Comparison of ENCODE assay signal across 15 mouse cellular contexts in genomic region chr13:47148573-47148972, GRCm38 (mm10). TPM values are rescaled to one million over a fixed set of nuclear protein-coding genes. Genes with fewer than 3 reads are reported as not detected.
A peak's percentile ranks its signal among the peaks of the same experiment; 100 is the strongest.
DNase-seq lines count a peak whose midpoint lies in the region; ATAC-seq and TF ChIP-seq lines count a peak whose summit lies in the region.
"Had no signal": no experiment of that assay in that cellular context is flagged by ENCODE, and none has a peak within 500 bp of the region (broad histone marks: within the 10 kb centered on the region; RNA-seq: fewer than 3 reads in every experiment).

No protein-coding gene starts in this region.

- peak; percentile 61 for DNase-seq in layer of hippocampus, adult 11-12 months (ENCODE audit: low spot score)
- DNase-seq in layer of hippocampus, adult 9-10 months (ENCODE audit: low spot score), result no peak
- peak; percentile 82 to 87 for DNase-seq in right cerebral cortex, postnatal 10 days (ENCODE audit: low spot score in 2 of 2)
- no peak for DNase-seq in cerebellum, postnatal 10 days
- DNase-seq in cerebellum, postnatal 36 days, result no peak
- DNase-seq: cerebellum, adult 2 months; gastrocnemius, postnatal 25 days; midbrain, embryonic 14.5 days; thymus, postnatal 14 days had no signal

- no peaks in the 10 kb centered on the region for H3K9me3 ChIP-seq in heart, embryonic 16.5 days (replicated peaks; ENCODE audit: control insufficient read depth, low read length)
- H3K9me3 ChIP-seq in intestine, postnatal 0 days (ENCODE audit: control insufficient read depth), result no peaks in the 10 kb centered on the region
- H3K9me3 ChIP-seq: lung, embryonic 15.5 days had no signal

- peak overlapping the region; percentile 65 for H3K4me2 ChIP-seq in heart, embryonic 16.5 days (ENCODE audit: low read depth, low read length)
- no peak overlapping the region for H3K4me2 ChIP-seq in intestine, postnatal 0 days (replicated peaks; ENCODE audit: low read depth)
- H3K4me2 ChIP-seq: lung, embryonic 15.5 days had no signal

- no peaks in the 10 kb centered on the region for H3K36me3 ChIP-seq in heart, embryonic 16.5 days (ENCODE audit: control insufficient read depth, insufficient read depth)
- H3K36me3 ChIP-seq in intestine, postnatal 0 days (ENCODE audit: control insufficient read depth, insufficient read depth), result no peaks in the 10 kb centered on the region
- H3K36me3 ChIP-seq: lung, embryonic 15.5 days had no signal

- 23% methylated on average over 11 of the region's 11 CpGs for WGBS in heart, embryonic 16.5 days
- WGBS in intestine, postnatal 0 days, result 58% methylated on average over 11 of the region's 11 CpGs

- ATAC-seq in heart, embryonic 16.5 days (replicated peaks; ENCODE audit: extremely low read depth, insufficient read depth, low FRiP score), result peak; percentile 50
- no peak for ATAC-seq in intestine, postnatal 0 days
- ATAC-seq: activated CD4-positive, CD25-positive, alpha-beta regulatory T cell, adult 4 months had no signal

- H3K4me3 ChIP-seq in cortical plate, adult 2 months (ENCODE audit: insufficient read depth, low read length), result peak overlapping the region; percentile 30
- H3K4me3 ChIP-seq in heart, embryonic 16.5 days (ENCODE audit: low read length), result peak overlapping the region; percentile 41
- no peak overlapping the region for H3K4me3 ChIP-seq in intestine, postnatal 0 days (ENCODE audit: low read depth, low read length)
- H3K4me3 ChIP-seq: erythroblast, embryonic 14.5 days; lung, embryonic 15.5 days had no signal

- no peak for TF ChIP-seq CTCF in cortical plate, adult 2 months (IDR thresholded peaks at IDR 0.05; ENCODE audit: extremely low read depth, insufficient read depth, low read length)
- TF ChIP-seq CTCF in intestine, postnatal 0 days (IDR thresholded peaks at IDR 0.05; ENCODE audit: low read depth), result no peak

- H3K4me1 ChIP-seq in cortical plate, adult 2 months (ENCODE audit: control insufficient read depth, insufficient read depth, low read length), result peaks cover 1% of the 10 kb centered on the region
- H3K4me1 ChIP-seq in heart, embryonic 16.5 days (ENCODE audit: control insufficient read depth, insufficient read depth, low read length), result peaks cover 31% of the 10 kb centered on the region
- H3K4me1 ChIP-seq in intestine, postnatal 0 days (replicated peaks; ENCODE audit: control insufficient read depth, insufficient read depth, low read length), result no peaks in the 10 kb centered on the region

- H3K27ac ChIP-seq in cortical plate, adult 2 months (ENCODE audit: insufficient read depth, low read length), result 0 out of 2 replicates have a peak overlapping the region, but pooled peaks have one; percentile 62
- peak overlapping the region; percentile 78 for H3K27ac ChIP-seq in heart, embryonic 16.5 days (ENCODE audit: low read length)
- no peak overlapping the region for H3K27ac ChIP-seq in intestine, postnatal 0 days (ENCODE audit: low read depth, low read length)
- H3K27ac ChIP-seq: lung, embryonic 15.5 days had no signal

- TF ChIP-seq POLR2A in cortical plate, adult 2 months (IDR thresholded peaks at IDR 0.05; ENCODE audit: extremely low read depth, insufficient read depth, low read length), result 0 out of 2 replicates have a peak, but pooled peaks have one; percentile 21

- H3K27me3 ChIP-seq in heart, embryonic 16.5 days (ENCODE audit: control insufficient read depth, insufficient read depth, low read length), result no peaks in the 10 kb centered on the region
- H3K27me3 ChIP-seq in intestine, postnatal 0 days (replicated peaks; ENCODE audit: control insufficient read depth, insufficient read depth, low read length), result no peaks in the 10 kb centered on the region
- H3K27me3 ChIP-seq: lung, embryonic 15.5 days had no signal

- H3K9ac ChIP-seq in heart, embryonic 16.5 days (ENCODE audit: low read length), result peak overlapping the region; percentile 63; the same call in 1 of the 2 replicates
- H3K9ac ChIP-seq in intestine, postnatal 0 days (ENCODE audit: low read depth, low read length), result no peak overlapping the region
- H3K9ac ChIP-seq: lung, embryonic 15.5 days had no signal

RNA-seq across cellular contexts. Expression of gene Rnf144b, which starts 26.1 kb away (rescaled TPM):
- 15.1 and 16.2 TPM in 2 replicates for polyA plus RNA-seq in cortical plate, adult 2 months (2012; rRNA removed)
- polyA plus RNA-seq in heart, embryonic 16.5 days (2015; fragmentation: Nextera tagmentation; extraction: Ambion mirVana), result 1.5 and 1.6 TPM in 2 replicates
- polyA plus RNA-seq in intestine, postnatal 0 days (2015; fragmentation: Nextera tagmentation; extraction: Ambion mirVana), result 1.7 and 2.0 TPM in 2 replicates
- polyA plus RNA-seq: erythroblast, embryonic 14.5 days had no signal

RNA-seq across cellular contexts. Expression of gene Dek, which starts 42.6 kb away (rescaled TPM):
- polyA plus RNA-seq in cortical plate, adult 2 months (2012; rRNA removed), result 41.4 and 46.1 TPM in 2 replicates
- polyA plus RNA-seq in heart, embryonic 16.5 days (2015; fragmentation: Nextera tagmentation; extraction: Ambion mirVana), result 129 and 131 TPM in 2 replicates
- polyA plus RNA-seq in intestine, postnatal 0 days (2015; fragmentation: Nextera tagmentation; extraction: Ambion mirVana), result 115 and 120 TPM in 2 replicates

Comparison
In these comparisons a context has a peak if more than half of its experiments do, and no peak if none do; other contexts are left out.
1. DNase-seq: peak in layer of hippocampus, adult 11-12 months (single experiment) and right cerebral cortex, postnatal 10 days (2 of 2); none in layer of hippocampus, adult 9-10 months (single experiment), cerebellum, postnatal 10 days (0 of 2) and cerebellum, postnatal 36 days (0 of 2).